Mouse (Mus musculus): ENCODE data around the gene Tpst2. TPM values are rescaled to one million over a fixed set of nuclear protein-coding genes. Genes with fewer than 3 reads are reported as not detected.
A peak's percentile ranks its signal among the peaks of the same experiment; 100 is the strongest.

The Tpst2 gene
- polyA plus RNA-seq, 1 experiment from 2014 or later, result 35.3 TPM

DNA sequence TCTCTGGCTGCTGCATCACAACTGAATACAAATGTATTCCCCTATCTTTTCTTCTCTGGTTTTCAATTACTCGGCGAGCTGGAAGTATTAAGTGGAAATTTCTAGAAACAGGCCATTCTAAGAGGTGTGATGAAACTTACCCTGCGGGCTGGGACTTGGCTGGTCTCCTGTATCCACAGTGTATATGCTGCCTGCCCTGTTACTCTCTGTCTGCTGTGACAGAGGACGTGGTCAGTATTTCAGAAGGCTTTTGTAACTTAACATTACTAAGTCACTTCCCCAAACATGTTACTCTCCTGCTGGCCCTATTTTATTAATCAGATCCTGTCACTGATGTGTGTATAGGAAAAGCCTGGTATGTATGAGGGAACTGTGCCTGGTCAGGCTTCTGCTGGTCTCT is 5.2 kb downstream of the Tpst2 start:
- WGBS, result 90% methylated on average over 4 of the region's 4 CpGs
- no peaks in the 10 kb centered on the region for H3K9me3 ChIP-seq (ENCODE audit: control insufficient read depth, low read depth, low read length)
- H3K4me3 ChIP-seq (ENCODE audit: low read depth, low read length), result no peak overlapping the region
- H3K27ac ChIP-seq (ENCODE audit: low read length), result no peak overlapping the region
- H3K36me3 ChIP-seq (ENCODE audit: control insufficient read depth, insufficient read depth, low read length), result no peaks in the 10 kb centered on the region
- ATAC-seq (ENCODE audit: insufficient number of reproducible peaks, insufficient read depth, low FRiP score, low read depth), result no peak
- no peaks in the 10 kb centered on the region for H3K27me3 ChIP-seq (ENCODE audit: control insufficient read depth, insufficient read depth, low read length)
- no peak overlapping the region for H3K9ac ChIP-seq (replicated peaks; ENCODE audit: low read depth, low read length)
- peaks cover 11% of the 10 kb centered on the region for H3K4me1 ChIP-seq (ENCODE audit: control insufficient read depth, insufficient read depth, low read length)
- H3K4me2 ChIP-seq (replicated peaks; ENCODE audit: low read depth, low read length), result no peak overlapping the region

DNA sequence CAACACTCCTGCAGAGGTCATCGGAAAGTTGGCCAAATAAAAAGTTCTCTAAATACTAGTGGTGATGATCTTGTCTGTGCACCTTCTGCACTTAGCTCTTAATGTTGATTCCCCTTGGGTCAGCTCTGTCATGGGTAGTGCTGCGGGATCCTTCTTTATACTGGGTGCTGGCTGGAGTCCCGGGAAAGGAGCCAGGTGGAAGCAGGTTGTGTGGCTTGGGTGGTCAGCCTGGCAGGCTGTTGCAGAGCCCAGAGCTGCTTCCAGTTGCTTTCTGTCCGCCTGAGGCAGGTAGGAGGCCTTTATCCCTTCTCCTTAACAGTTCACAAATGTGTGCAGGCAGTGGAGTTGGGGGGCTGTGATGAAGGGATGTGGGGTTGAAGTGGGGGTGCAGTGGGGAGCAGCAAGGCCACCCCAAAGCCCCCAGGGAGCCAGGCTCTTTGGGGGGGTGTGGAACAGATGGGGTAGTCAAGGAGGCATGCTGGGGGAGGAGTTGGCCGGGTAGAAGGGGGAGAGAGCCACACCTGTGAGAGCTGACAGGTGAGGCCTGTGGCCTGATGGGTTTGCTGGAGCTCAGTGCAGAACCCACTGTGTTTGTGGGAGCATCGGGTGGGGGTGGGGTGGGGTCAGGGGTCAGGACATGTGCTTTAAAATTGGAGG is 5.8 kb downstream of the Tpst2 start:
- H3K4me1 ChIP-seq (ENCODE audit: control insufficient read depth, insufficient read depth, low read length), result peaks cover 11% of the 10 kb centered on the region
- no peak overlapping the region for H3K4me2 ChIP-seq (replicated peaks; ENCODE audit: low read depth, low read length)
- WGBS, result 60% methylated on average over 6 of the region's 6 CpGs

DNA sequence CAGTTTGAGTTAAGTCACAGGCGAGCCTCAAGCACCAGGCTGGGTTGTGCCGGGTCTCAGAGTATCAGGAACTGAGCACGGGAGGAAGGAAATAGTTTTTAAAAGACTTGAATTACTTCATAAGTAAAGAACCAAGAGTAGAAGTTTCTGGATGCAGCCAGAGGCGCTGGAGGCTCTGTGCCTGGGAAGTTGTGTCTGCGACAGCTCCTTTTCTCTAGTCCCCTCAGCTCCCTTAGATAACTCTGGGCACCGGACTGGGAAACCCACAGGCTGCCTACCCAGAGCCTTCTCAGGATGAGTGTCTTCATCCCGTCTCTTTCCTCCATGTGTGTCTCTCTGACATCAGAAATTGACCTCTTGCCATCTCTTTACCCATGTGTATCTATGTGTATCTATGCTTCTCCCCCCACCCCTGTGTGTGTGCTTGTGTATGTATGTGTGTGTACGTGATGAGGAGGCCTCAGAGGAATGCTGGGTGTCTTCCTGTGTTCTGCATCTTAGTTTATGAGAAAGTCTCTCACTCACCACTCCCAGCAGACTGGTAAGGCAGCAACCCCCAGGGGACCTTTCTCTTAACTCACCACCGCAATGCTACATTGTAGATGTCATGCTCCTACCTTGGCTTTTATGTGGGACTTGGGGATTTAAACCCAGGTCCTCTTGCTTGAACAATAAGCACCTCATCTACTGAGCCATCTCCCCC is 6.4 kb downstream of the Tpst2 start:
- no peaks in the 10 kb centered on the region for H3K36me3 ChIP-seq (ENCODE audit: control insufficient read depth, insufficient read depth, low read length)
- H3K4me2 ChIP-seq (replicated peaks; ENCODE audit: low read depth, low read length), result no peak overlapping the region
- no peak for ATAC-seq (ENCODE audit: insufficient number of reproducible peaks, insufficient read depth, low FRiP score, low read depth)
- H3K27me3 ChIP-seq (ENCODE audit: control insufficient read depth, insufficient read depth, low read length), result no peaks in the 10 kb centered on the region
- no peaks in the 10 kb centered on the region for H3K9me3 ChIP-seq (ENCODE audit: control insufficient read depth, low read depth, low read length)
- H3K4me3 ChIP-seq (ENCODE audit: low read depth, low read length), result no peak overlapping the region
- H3K4me1 ChIP-seq (ENCODE audit: control insufficient read depth, insufficient read depth, low read length), result peaks cover 5% of the 10 kb centered on the region
- peak overlapping the region; percentile 27; the same call in 1 of the 2 replicates for H3K27ac ChIP-seq (ENCODE audit: low read length)
- H3K9ac ChIP-seq (replicated peaks; ENCODE audit: low read depth, low read length), result no peak overlapping the region
- 65% methylated on average over 9 of the region's 9 CpGs for WGBS

More for the DNA sequence above, 5.8 kb downstream of the Tpst2 start:
- H3K27ac ChIP-seq (ENCODE audit: low read length), result peak overlapping the region; percentile 27; the same call in 1 of the 2 replicates
- no peak for ATAC-seq (ENCODE audit: insufficient number of reproducible peaks, insufficient read depth, low FRiP score, low read depth)
- no peak overlapping the region for H3K9ac ChIP-seq (replicated peaks; ENCODE audit: low read depth, low read length)
- no peaks in the 10 kb centered on the region for H3K36me3 ChIP-seq (ENCODE audit: control insufficient read depth, insufficient read depth, low read length)
- no peak overlapping the region for H3K4me3 ChIP-seq (ENCODE audit: low read depth, low read length)
- H3K27me3 ChIP-seq (ENCODE audit: control insufficient read depth, insufficient read depth, low read length), result no peaks in the 10 kb centered on the region
- no peaks in the 10 kb centered on the region for H3K9me3 ChIP-seq (ENCODE audit: control insufficient read depth, low read depth, low read length)

DNA sequence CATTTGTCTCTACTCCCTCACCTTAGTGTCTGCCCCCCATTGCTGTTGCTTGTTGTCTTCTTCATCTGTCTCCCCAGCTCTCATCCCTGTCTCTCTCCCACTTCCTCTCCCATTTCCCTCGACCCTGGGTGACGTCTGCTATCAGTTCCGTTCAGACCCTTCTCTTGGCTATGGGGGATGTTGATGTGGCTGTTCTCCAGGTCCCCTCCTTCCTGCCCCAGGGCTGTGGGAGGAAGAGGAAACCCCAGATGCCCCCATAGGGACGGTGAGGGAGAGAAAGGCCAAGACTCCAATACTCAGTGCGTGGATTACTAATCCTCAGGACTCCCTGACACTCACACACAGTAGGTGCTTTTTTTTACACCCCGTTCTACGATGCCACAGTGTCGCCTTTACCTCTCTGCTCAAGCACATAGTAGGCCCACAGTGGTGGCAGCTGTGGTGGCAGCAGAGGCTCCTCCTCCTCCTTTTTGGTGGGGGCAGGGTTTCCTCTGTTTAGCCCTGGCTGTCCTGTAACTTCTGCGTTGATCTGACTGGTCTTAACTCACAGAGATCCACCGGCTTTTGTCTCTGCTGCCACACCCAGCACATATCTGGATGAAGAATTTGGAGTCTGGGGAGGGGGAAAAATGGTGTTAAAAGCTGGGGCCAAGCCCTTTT is 7.2 kb downstream of the Tpst2 start:
- Histone ChIP-seq H3K4me1 (ENCODE audit: control insufficient read depth, insufficient read depth, low read length) (peaks cover 4% of the 10 kb centered on the region), H3K4me2 (replicated peaks; ENCODE audit: low read depth, low read length) (no peak overlapping the region), H3K4me3 (ENCODE audit: low read depth, low read length) (no peak overlapping the region), H3K36me3 (ENCODE audit: control insufficient read depth, insufficient read depth, low read length) (no peaks in the 10 kb centered on the region), H3K27ac (ENCODE audit: low read length) (no peak overlapping the region), H3K27me3 (ENCODE audit: control insufficient read depth, insufficient read depth, low read length) (no peaks in the 10 kb centered on the region), H3K9me3 (ENCODE audit: control insufficient read depth, low read depth, low read length) (no peaks in the 10 kb centered on the region), H3K9ac (replicated peaks; ENCODE audit: low read depth, low read length) (no peak overlapping the region)
- no peak for ATAC-seq (ENCODE audit: insufficient number of reproducible peaks, insufficient read depth, low FRiP score, low read depth)
- 64% methylated on average over 10 of the region's 10 CpGs for WGBS

DNA sequence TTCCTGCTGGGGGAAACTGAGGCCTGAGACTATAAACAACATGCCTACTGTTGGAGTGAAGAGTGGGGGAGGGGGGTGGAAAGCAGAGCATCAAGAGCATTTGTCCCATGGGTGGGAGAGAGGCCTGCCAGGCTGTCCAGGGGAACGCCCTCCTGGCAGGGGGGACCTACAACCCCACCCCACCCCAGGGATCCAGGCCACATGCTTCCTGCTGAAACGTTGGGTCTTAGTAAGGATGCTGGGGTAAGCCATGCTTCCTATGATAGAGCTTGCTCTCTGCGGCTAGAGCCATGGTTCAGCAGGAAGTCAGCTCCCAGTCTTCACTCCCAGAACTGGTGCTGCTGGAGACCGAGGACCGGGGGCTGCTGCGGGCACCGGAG is 7.7 kb downstream of the Tpst2 start:
- no peaks in the 10 kb centered on the region for H3K27me3 ChIP-seq (ENCODE audit: control insufficient read depth, insufficient read depth, low read length)
- no peaks in the 10 kb centered on the region for H3K36me3 ChIP-seq (ENCODE audit: control insufficient read depth, insufficient read depth, low read length)
- no peak for ATAC-seq (ENCODE audit: insufficient number of reproducible peaks, insufficient read depth, low FRiP score, low read depth)
- no peak overlapping the region for H3K4me2 ChIP-seq (replicated peaks; ENCODE audit: low read depth, low read length)
- H3K9ac ChIP-seq (replicated peaks; ENCODE audit: low read depth, low read length), result no peak overlapping the region
- H3K4me1 ChIP-seq (ENCODE audit: control insufficient read depth, insufficient read depth, low read length), result peaks cover 4% of the 10 kb centered on the region
- H3K4me3 ChIP-seq (ENCODE audit: low read depth, low read length), result no peak overlapping the region
- H3K9me3 ChIP-seq (ENCODE audit: control insufficient read depth, low read depth, low read length), result no peaks in the 10 kb centered on the region
- 65% methylated on average over 7 of the region's 7 CpGs for WGBS
- no peak overlapping the region for H3K27ac ChIP-seq (ENCODE audit: low read length)

DNA sequence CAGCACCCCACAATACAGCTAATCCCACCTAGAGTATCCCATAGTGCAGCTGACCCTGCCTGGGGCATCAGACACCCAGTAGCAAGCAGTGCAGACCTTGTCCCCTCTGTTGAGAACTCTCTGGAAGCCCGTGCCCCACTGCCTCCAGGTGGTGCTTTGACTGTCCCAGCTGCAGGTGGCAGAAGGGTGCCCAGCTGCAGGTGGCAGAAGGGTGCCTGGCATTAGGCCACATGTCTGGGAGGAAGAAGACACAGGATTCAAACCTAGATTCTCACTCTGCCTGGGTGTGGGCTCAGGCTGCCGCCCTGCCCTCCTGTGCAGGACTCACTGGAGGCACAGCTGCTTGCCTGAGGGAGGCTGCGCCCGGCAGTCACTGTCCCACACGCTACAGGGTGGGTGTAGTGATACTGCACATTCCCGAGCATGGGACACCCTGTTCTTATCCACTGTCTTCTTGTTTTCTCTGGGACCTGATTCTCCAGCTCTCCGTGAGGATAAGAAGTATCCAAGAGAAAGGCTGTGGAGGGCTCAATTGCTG is 9.1 kb downstream of the Tpst2 start:
- Histone ChIP-seq H3K9ac (replicated peaks; ENCODE audit: low read depth, low read length) (no peak overlapping the region), H3K9me3 (ENCODE audit: control insufficient read depth, low read depth, low read length) (no peaks in the 10 kb centered on the region), H3K27me3 (ENCODE audit: control insufficient read depth, insufficient read depth, low read length) (no peaks in the 10 kb centered on the region), H3K27ac (ENCODE audit: low read length) (no peak overlapping the region), H3K4me3 (ENCODE audit: low read depth, low read length) (no peak overlapping the region), H3K4me2 (replicated peaks; ENCODE audit: low read depth, low read length) (no peak overlapping the region), H3K36me3 (ENCODE audit: control insufficient read depth, insufficient read depth, low read length) (no peaks in the 10 kb centered on the region), H3K4me1 (ENCODE audit: control insufficient read depth, insufficient read depth, low read length) (peaks cover 4% of the 10 kb centered on the region)
- ATAC-seq (ENCODE audit: insufficient number of reproducible peaks, insufficient read depth, low FRiP score, low read depth), result no peak
- WGBS, result 94% methylated on average over 7 of the region's 7 CpGs

DNA sequence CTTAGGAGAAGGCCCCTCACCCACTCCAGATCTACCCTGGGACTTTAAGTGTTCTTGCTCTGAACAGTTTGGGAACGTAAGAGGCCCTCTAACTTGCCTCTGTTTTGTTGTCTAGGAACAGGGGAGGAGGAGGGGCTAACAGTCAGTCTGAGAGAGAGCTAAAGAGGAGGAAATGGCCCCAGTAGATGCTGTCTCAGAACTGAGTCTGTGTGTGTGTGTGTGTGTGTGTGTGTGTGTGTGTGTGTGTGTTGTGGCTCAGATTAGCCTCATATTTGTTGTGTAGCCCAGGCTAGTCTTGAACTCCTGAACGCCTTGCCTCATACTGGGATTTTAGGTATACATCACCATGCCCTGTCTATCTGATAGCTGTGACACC is 10.1 kb downstream of the Tpst2 start:
- ATAC-seq (ENCODE audit: insufficient number of reproducible peaks, insufficient read depth, low FRiP score, low read depth), result no peak
- no peak overlapping the region for H3K27ac ChIP-seq (ENCODE audit: low read length)
- no peaks in the 10 kb centered on the region for H3K27me3 ChIP-seq (ENCODE audit: control insufficient read depth, insufficient read depth, low read length)
- H3K36me3 ChIP-seq (ENCODE audit: control insufficient read depth, insufficient read depth, low read length), result no peaks in the 10 kb centered on the region
- no peak overlapping the region for H3K4me3 ChIP-seq (ENCODE audit: low read depth, low read length)
- no peak overlapping the region for H3K9ac ChIP-seq (replicated peaks; ENCODE audit: low read depth, low read length)
- H3K4me2 ChIP-seq (replicated peaks; ENCODE audit: low read depth, low read length), result no peak overlapping the region
- no peaks in the 10 kb centered on the region for H3K9me3 ChIP-seq (ENCODE audit: control insufficient read depth, low read depth, low read length)
- 69% methylated on average over 2 of the region's 2 CpGs for WGBS
- H3K4me1 ChIP-seq (ENCODE audit: control insufficient read depth, insufficient read depth, low read length), result peaks cover 7% of the 10 kb centered on the region

DNA sequence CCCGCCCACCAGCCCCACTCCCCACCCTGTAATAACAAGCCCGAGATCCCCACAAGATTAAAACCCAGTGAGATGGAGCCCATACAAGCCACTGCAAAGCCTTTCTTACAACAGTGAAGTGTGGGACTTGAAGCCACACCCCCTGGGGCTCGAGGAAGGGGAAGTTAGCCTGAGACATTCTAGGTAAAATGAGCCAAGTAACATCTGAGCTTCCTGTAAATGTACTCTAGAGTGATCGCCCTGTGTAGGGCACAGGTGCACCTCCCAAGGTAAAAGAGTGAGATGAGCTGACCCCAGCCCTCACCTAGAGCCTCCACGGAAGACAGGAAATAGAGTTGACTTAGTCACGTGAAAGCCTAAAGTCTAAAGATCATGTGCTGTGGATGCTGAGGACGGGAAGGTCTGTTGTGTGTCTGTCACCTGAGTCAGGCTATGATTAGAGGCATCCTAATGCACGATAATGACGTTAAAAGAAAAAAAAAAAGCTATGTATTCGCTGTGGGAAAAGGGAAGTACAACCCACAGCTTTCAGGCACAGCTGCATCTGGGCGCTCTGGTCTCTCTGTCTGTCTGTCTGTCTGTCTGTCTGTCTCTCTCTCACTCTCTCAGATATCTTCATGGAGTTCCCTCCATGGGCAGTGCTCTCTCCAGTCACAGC is 10.6 kb downstream of the Tpst2 start:
- Histone ChIP-seq H3K9ac (replicated peaks; ENCODE audit: low read depth, low read length) (no peak overlapping the region), H3K4me1 (ENCODE audit: control insufficient read depth, insufficient read depth, low read length) (peaks cover 7% of the 10 kb centered on the region), H3K36me3 (ENCODE audit: control insufficient read depth, insufficient read depth, low read length) (no peaks in the 10 kb centered on the region), H3K27ac (ENCODE audit: low read length) (no peak overlapping the region), H3K4me3 (ENCODE audit: low read depth, low read length) (no peak overlapping the region), H3K4me2 (replicated peaks; ENCODE audit: low read depth, low read length) (no peak overlapping the region), H3K27me3 (ENCODE audit: control insufficient read depth, insufficient read depth, low read length) (no peaks in the 10 kb centered on the region), H3K9me3 (ENCODE audit: control insufficient read depth, low read depth, low read length) (no peaks in the 10 kb centered on the region)
- WGBS, result 72% methylated on average over 11 of the region's 11 CpGs
- no peak for ATAC-seq (ENCODE audit: insufficient number of reproducible peaks, insufficient read depth, low FRiP score, low read depth)

Measured in stomach, embryonic 14.5 days (tissue).